Mouse (Mus musculus): ENCODE measurements at regions not wholly inside any gene's neighbourhood (a gene's known extent, or its start where the extent isn't known, plus 50 kb on each side); places are given as distances from the start of the nearest gene placed in this dataset.

DNA sequence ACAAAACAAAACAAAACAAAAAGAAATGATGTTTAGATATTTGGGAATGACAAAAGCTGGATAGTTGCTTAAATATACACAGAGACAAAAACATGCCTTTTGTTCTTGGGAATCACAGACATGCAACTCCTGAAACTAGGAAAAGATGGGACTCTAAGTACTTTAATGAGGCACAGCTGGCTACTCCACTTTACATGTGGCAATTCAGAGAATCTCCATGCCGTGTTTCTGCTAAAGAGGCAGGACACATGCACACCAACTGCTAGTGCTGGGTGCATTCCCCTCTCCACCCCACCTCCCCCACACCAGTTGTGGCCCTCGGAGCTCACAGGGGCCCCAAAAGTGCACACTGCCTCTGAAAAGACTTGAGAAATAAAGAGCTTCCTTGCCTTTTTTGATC, 58.6 kb upstream of the Tsc22d1 start:
- DNase-seq (ENCODE audit: low spot score in 2 of 2) = no peak
- intact Hi-C loops (cut with DNase I) = no loop called here

DNA sequence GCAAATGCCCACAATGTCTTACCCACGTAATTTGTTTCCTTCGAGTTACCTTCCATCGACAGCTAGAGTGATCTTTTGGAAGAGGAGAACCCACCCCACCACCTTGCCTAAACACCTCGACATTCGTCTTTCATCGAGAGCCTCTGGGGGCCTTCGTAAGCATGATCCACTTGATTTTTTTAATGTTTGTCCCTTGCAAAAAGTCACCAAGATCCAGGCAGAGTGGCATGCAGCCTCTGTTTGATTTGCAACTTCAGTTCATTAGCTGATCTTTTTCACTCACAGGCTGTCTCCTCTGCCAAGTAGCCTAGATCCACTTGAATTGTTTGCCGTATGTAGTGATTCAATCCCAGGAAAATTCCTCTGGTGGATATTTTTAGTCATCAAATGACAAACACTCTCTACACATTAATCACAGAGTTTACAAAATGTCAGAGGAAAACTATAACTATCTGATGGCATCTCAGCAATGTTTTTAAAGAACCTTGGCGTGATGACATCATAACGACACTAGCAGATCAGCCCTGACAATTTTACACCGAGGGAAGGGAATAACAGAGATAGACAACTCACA, 54.8 kb upstream of the Tsc22d1 start:
- no peak for DNase-seq (ENCODE audit: low spot score in 2 of 2)
- intact Hi-C loops (cut with DNase I) = no loop called here

DNA sequence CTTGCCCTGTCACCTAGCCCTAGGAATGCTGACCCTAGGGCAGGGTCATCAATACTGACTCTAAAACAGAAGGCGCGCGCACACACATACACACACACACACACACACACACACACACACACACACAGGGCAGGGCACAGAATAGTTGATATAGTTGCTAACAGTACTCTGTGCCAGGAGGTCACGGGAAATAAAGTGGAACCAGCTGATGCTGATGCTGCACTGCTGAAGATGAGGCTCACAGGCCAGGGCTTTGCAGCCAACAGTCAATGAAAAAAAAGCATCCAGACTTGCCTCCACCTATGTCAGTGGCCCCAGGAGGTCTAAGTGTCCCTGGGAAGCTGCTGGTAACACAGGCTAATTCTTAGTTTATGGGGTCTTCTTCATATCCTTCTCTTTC, 50.7 kb upstream of the Tsc22d1 start:
- intact Hi-C loops (cut with DNase I) = no loop called here
- no peak for DNase-seq (ENCODE audit: low spot score in 2 of 2)

Measured in left cerebral cortex, postnatal 36 days (tissue).